In genomic region chr17:55959946-55960740, GRCm38 (mm10) we compare ENCODE assay signal across 8 mouse cellular contexts. TPM values are rescaled to one million over a fixed set of nuclear protein-coding genes. Genes with fewer than 3 reads are reported as not detected.
A peak's percentile ranks its signal among the peaks of the same experiment; 100 is the strongest.
DNase-seq lines count a peak whose midpoint lies in the region; ATAC-seq and TF ChIP-seq lines count a peak whose summit lies in the region.

No protein-coding gene starts in this region.

- no peak for ATAC-seq in hindbrain, embryonic 11.5 days (ENCODE audit: low FRiP score)
- no peak for ATAC-seq in midbrain, embryonic 13.5 days

- H3K4me3 ChIP-seq in layer of hippocampus, adult 2 months = peak overlapping the region; percentile 59
- peak overlapping the region; percentile 37; the same call in 1 of the 2 replicates for H3K4me3 ChIP-seq in cortical plate, adult 2 months (ENCODE audit: insufficient read depth, low read length)
- H3K4me3 ChIP-seq in hindbrain, embryonic 11.5 days (ENCODE audit: low read depth, low read length) = peak overlapping the region; percentile 42
- H3K4me3 ChIP-seq in midbrain, embryonic 13.5 days (replicated peaks) = peak overlapping the region; percentile 56

- no peak for DNase-seq in layer of hippocampus, adult 2 months (ENCODE audit: low spot score in 2 of 2)
- DNase-seq in layer of hippocampus, adult 9-11 months = no peak
- DNase-seq in hindbrain, embryonic 11.5 days (ENCODE audit: low spot score) = no peak
- no peak for DNase-seq in right cerebral cortex, postnatal 14 days
- DNase-seq in retina, postnatal 1 day = no peak
- no peak for DNase-seq in yolk sac, embryonic 10.5 days (ENCODE audit: low spot score)

- H3K4me2 ChIP-seq in hindbrain, embryonic 11.5 days (replicated peaks; ENCODE audit: low read depth, low read length) = peak overlapping the region; percentile 29
- H3K4me2 ChIP-seq in midbrain, embryonic 13.5 days (replicated peaks) = peak overlapping the region; percentile 58

- no peak for TF ChIP-seq CTCF in layer of hippocampus, adult 2 months (conservative IDR thresholded peaks at IDR 0.05)
- TF ChIP-seq CTCF in cortical plate, adult 2 months (IDR thresholded peaks at IDR 0.05; ENCODE audit: extremely low read depth, insufficient read depth, low read length) = no peak

- peak overlapping the region; percentile 46; the same call in 1 of the 2 replicates for H3K9ac ChIP-seq in hindbrain, embryonic 11.5 days (ENCODE audit: low read depth, low read length)
- peak overlapping the region; percentile 59 for H3K9ac ChIP-seq in midbrain, embryonic 13.5 days (replicated peaks)

- H3K4me1 ChIP-seq in cortical plate, adult 2 months (ENCODE audit: control insufficient read depth, insufficient read depth, low read length) = peaks cover 2% of the 10 kb centered on the region
- H3K4me1 ChIP-seq in hindbrain, embryonic 11.5 days (replicated peaks; ENCODE audit: control insufficient read depth, insufficient read depth, low read length) = peaks cover 5% of the 10 kb centered on the region
- H3K4me1 ChIP-seq in midbrain, embryonic 13.5 days (replicated peaks) = peaks cover 37% of the 10 kb centered on the region

- H3K27ac ChIP-seq in layer of hippocampus, adult 2 months = peak overlapping the region; percentile 93
- H3K27ac ChIP-seq in cortical plate, adult 2 months (ENCODE audit: insufficient read depth, low read length) = no peak overlapping the region
- H3K27ac ChIP-seq in hindbrain, embryonic 11.5 days (ENCODE audit: low read depth, low read length) = 0 out of 2 replicates have a peak overlapping the region, but pooled peaks have one; percentile 85
- H3K27ac ChIP-seq in midbrain, embryonic 13.5 days = peak overlapping the region; percentile 92

- peaks cover 3% of the 10 kb centered on the region; the same call in 1 of the 2 replicates for H3K36me3 ChIP-seq in hindbrain, embryonic 11.5 days (ENCODE audit: control insufficient read depth, insufficient read depth, low read length)
- H3K36me3 ChIP-seq in midbrain, embryonic 13.5 days = peaks cover 35% of the 10 kb centered on the region

- TF ChIP-seq POLR2A in cortical plate, adult 2 months (IDR thresholded peaks at IDR 0.05; ENCODE audit: extremely low read depth, insufficient read depth, low read length) = no peak

- no peaks in the 10 kb centered on the region for H3K9me3 ChIP-seq in hindbrain, embryonic 11.5 days (ENCODE audit: control insufficient read depth, low read length)
- H3K9me3 ChIP-seq in midbrain, embryonic 13.5 days = no peaks in the 10 kb centered on the region

- H3K27me3 ChIP-seq in hindbrain, embryonic 11.5 days (ENCODE audit: control insufficient read depth, insufficient read depth, low read length) = no peaks in the 10 kb centered on the region
- peaks cover 3% of the 10 kb centered on the region; the same call in 1 of the 2 replicates for H3K27me3 ChIP-seq in midbrain, embryonic 13.5 days

- WGBS in hindbrain, embryonic 11.5 days = 79% methylated on average over 10 of the region's 10 CpGs
- WGBS in midbrain, embryonic 13.5 days = 77% methylated on average over 10 of the region's 10 CpGs

RNA-seq across cellular contexts. Expression of gene Yju2, which starts 1.2 kb away (rescaled TPM):
- 10 to 100 TPM; 18.1 to 19.0 TPM for total RNA-seq in layer of hippocampus, adult 2 months (2021)
- 9.1 and 11.0 TPM in 2 replicates for polyA plus RNA-seq in cortical plate, adult 2 months (2012; rRNA removed)
- 21.3 and 22.4 TPM in 2 replicates for polyA plus RNA-seq in hindbrain, embryonic 11.5 days (2014; fragmentation: Nextera tagmentation; extraction: Ambion mirVana)
- 27.9 and 28.2 TPM in 2 replicates for polyA plus RNA-seq in midbrain, embryonic 13.5 days (2015; fragmentation: Nextera tagmentation; extraction: Ambion mirVana)

RNA-seq across cellular contexts. Expression of gene Ebi3, which starts 7.7 kb away (rescaled TPM):
- total RNA-seq in layer of hippocampus, adult 2 months (2021) = 1 to 10 TPM; 1.0 to 1.6 TPM
- polyA plus RNA-seq in cortical plate, adult 2 months (2012; rRNA removed) = 2.1 and 2.3 TPM in 2 replicates
- 2.2 and 3.1 TPM in 2 replicates for polyA plus RNA-seq in hindbrain, embryonic 11.5 days (2014; fragmentation: Nextera tagmentation; extraction: Ambion mirVana)
- 4.7 and 5.1 TPM in 2 replicates for polyA plus RNA-seq in midbrain, embryonic 13.5 days (2015; fragmentation: Nextera tagmentation; extraction: Ambion mirVana)

RNA-seq across cellular contexts. Expression of gene Shd, which starts 10.1 kb away (rescaled TPM):
- 10 to 100 TPM; 23.7 to 28.4 TPM for total RNA-seq in layer of hippocampus, adult 2 months (2021)
- 74.8 and 83.5 TPM in 2 replicates for polyA plus RNA-seq in cortical plate, adult 2 months (2012; rRNA removed)
- polyA plus RNA-seq in hindbrain, embryonic 11.5 days (2014; fragmentation: Nextera tagmentation; extraction: Ambion mirVana) = 95.2 and 102 TPM in 2 replicates
- 181 and 184 TPM in 2 replicates for polyA plus RNA-seq in midbrain, embryonic 13.5 days (2015; fragmentation: Nextera tagmentation; extraction: Ambion mirVana)

RNA-seq across cellular contexts. Expression of gene Zfp119b, which starts 10.8 kb away (rescaled TPM):
- 1 to 10 TPM; 3.5 to 4.0 TPM for total RNA-seq in layer of hippocampus, adult 2 months (2021)
- 2.5 and 3.2 TPM in 2 replicates for polyA plus RNA-seq in cortical plate, adult 2 months (2012; rRNA removed)
- 6.3 and 6.7 TPM in 2 replicates for polyA plus RNA-seq in hindbrain, embryonic 11.5 days (2014; fragmentation: Nextera tagmentation; extraction: Ambion mirVana)
- 9.4 and 9.5 TPM in 2 replicates for polyA plus RNA-seq in midbrain, embryonic 13.5 days (2015; fragmentation: Nextera tagmentation; extraction: Ambion mirVana)

RNA-seq across cellular contexts. Expression of gene Fsd1, which starts 26.2 kb away (rescaled TPM):
- total RNA-seq in layer of hippocampus, adult 2 months (2021) = 10 to 100 TPM; 67.2 to 69.0 TPM
- 76.7 and 91.0 TPM in 2 replicates for polyA plus RNA-seq in cortical plate, adult 2 months (2012; rRNA removed)
- polyA plus RNA-seq in hindbrain, embryonic 11.5 days (2014; fragmentation: Nextera tagmentation; extraction: Ambion mirVana) = 65.0 and 66.5 TPM in 2 replicates
- 135 and 136 TPM in 2 replicates for polyA plus RNA-seq in midbrain, embryonic 13.5 days (2015; fragmentation: Nextera tagmentation; extraction: Ambion mirVana)
